Comparison of ENCODE assay signal across 8 mouse cellular contexts in the genomic region with DNA sequence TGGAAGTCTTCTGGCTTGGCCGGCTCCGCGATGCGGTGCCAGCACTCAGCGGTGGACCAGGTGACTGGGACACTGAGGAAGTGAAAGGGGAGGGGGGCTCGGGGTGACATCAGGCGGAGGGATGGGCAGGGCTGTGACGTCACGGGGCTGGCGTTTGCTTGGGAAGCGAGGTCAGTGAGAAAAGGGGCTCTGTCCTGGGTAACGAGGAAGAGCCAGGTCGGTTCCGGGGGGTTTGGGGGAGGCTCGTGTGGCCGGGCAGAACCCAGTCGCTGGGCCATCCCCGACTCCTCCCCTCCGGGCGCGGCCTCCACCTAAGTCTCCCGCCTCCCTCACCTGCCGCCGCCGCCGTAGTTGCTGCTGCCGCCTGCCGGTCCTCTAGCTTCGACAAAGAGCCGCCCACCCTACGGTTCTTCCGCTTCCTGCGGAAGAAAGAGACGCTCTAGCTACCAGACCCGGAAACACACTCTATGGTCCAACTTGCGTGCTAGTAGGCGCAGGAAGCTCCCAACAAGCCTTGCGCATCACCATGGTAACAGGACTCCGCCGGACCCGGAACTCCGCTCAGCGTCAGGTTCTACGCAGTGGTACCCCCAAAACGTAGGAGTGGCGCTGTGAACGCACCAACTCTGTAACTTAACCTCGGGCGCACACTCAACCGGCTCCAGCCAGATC. TPM values are rescaled to one million over a fixed set of nuclear protein-coding genes. Genes with fewer than 3 reads are reported as not detected.
DNase-seq lines count a peak whose midpoint lies in the region; ATAC-seq lines count a peak whose summit lies in the region.

Gene Zc3h10, minus strand, starts transcription at position 414 of the 672 bp plus-strand sequence.

- H3K9ac ChIP-seq in hindbrain, embryonic 11.5 days (ENCODE audit: low read depth, low read length): peak within 1 kb of the TSS; percentile 91

- H3K4me1 ChIP-seq in hindbrain, embryonic 11.5 days (replicated peaks; ENCODE audit: control insufficient read depth, insufficient read depth, low read length): peaks cover 2% of the 10 kb centered on the region; the same call in 1 of the 2 replicates

- peaks cover 11% of the 10 kb centered on the region for H3K36me3 ChIP-seq in hindbrain, embryonic 11.5 days (ENCODE audit: control insufficient read depth, insufficient read depth, low read length)

- ATAC-seq in hindbrain, embryonic 11.5 days (ENCODE audit: low FRiP score): peak; percentile 91

- H3K9me3 ChIP-seq in hindbrain, embryonic 11.5 days (ENCODE audit: control insufficient read depth, low read length): no peaks in the 10 kb centered on the region

- H3K4me2 ChIP-seq in hindbrain, embryonic 11.5 days (replicated peaks; ENCODE audit: low read depth, low read length): peak within 1 kb of the TSS; percentile 81

- no peaks in the 10 kb centered on the region for H3K27me3 ChIP-seq in hindbrain, embryonic 11.5 days (ENCODE audit: control insufficient read depth, insufficient read depth, low read length)

- under 1% methylated on average over 46 of the region's 50 CpGs for WGBS in hindbrain, embryonic 11.5 days

- H3K27ac ChIP-seq in hindbrain, embryonic 11.5 days (ENCODE audit: low read depth, low read length): peak within 1 kb of the TSS; percentile 90

- peak; percentile 97 for DNase-seq in Muller cell, postnatal 12 days (ENCODE audit: inconsistent ontology term)
- peak; percentile 98 for DNase-seq in cerebellum, adult 9-11 months
- peak; percentile 97 for DNase-seq in frontal cortex, adult 2 months (ENCODE audit: extremely low spot score in 1 of 2, low spot score in 1 of 2)
- DNase-seq in hindbrain, embryonic 11.5 days (ENCODE audit: low spot score): peak; percentile 93
- DNase-seq in layer of hippocampus, postnatal 14 days (ENCODE audit: low spot score in 2 of 2): peak; percentile 93 to 98
- peak; percentile 92 for DNase-seq in lung, postnatal 14 days
- DNase-seq in retina, adult 2 months (ENCODE audit: low read depth, low spot score): peak; percentile 94
- DNase-seq in thymus, postnatal 36 days: peak; percentile 92 to 97

- peak within 1 kb of the TSS; percentile 79 for H3K4me3 ChIP-seq in hindbrain, embryonic 11.5 days (ENCODE audit: low read depth, low read length)

RNA-seq across cellular contexts. Expression of gene Zc3h10, which starts in this region (rescaled TPM):
- polyA plus RNA-seq in frontal cortex, adult 2 months (2012; rRNA removed): 11.3 and 12.2 TPM in 2 replicates
- polyA plus RNA-seq in hindbrain, embryonic 11.5 days (2014; fragmentation: Nextera tagmentation; extraction: Ambion mirVana): 14.1 and 15.0 TPM in 2 replicates
- 10 to 100 TPM in 1 of 2 experiments, 1 to 10 TPM in 1; 9.1 to 12.0 TPM for total RNA-seq in layer of hippocampus, postnatal 14 days (2021)

Comparison
In these comparisons a context has a peak if more than half of its experiments do, and no peak if none do; other contexts are left out.
1. Peak in every context shown above with its lines: DNase-seq, ATAC-seq, H3K4me3 ChIP-seq and H3K27ac ChIP-seq.